Mouse (Mus musculus): ENCODE results near the gene Ube2i. TPM values are rescaled to one million over a fixed set of nuclear protein-coding genes. Genes with fewer than 3 reads are reported as not detected.

The Ube2i gene
- 100 to 1,000 TPM; 421 to 426 TPM for total RNA-seq (2023)

DNA sequence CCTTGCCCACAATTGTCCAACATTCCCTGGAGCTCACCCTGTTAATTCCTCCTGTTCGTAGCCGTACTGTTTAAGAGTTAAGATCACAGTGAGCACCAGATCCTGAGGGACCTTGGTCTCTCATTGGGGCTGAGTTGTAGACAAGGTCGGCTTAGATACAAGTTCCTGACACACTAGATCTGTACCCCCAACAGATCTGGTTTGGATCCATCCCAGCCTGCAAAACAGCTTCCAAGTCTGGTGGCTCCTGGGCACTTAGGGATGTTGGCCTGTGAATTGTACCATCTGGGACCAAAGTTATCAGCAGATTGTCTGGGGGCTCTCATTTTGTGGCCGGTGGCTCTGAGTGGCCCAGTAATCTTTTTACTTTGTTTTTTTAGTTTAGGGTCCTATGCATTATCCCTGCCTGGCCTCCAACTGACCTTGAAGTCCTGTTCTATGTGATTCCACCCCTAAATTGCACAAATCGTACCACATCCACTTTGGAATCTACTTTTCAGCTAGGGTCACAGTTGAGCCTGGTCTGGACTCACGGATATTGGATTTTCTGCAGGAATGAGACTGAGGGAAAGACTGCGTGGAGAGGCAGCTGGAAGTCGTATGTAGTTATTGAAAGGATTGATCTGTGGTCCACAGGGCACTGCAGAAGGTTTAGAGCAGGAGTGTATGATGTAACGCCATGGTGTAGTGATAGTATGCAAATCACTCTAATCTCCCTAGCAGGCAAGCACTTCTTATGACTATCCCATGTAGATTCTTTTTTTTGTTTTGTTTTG is at the start of gene Ube2i:
Ube2i (minus strand) TSS at position 52 of the 776 bp plus-strand sequence.

DNA sequence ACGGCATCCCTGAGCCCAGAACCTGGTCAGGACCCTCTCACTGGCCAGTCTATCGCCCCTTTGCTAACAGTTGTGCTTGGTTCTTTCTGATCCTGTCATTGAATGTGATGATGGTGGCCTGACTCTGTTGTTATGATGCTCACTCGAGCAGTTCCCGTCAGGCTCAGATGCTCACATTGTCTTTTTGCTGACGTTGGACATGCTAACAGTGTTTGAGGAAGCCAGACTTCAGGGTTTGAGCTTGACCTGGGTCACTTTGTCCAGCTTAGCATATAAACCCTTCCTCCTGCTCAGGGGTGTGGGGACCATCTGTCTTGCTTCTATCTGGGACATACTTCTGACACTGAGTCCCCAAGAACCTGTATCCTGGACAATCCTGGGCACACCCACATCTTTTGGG is 43.9 kb upstream of the Ube2i start, which contains the start of gene Prss29:
Prss29 (plus strand) TSS at position 301 of the 400 bp plus-strand sequence.

DNA sequence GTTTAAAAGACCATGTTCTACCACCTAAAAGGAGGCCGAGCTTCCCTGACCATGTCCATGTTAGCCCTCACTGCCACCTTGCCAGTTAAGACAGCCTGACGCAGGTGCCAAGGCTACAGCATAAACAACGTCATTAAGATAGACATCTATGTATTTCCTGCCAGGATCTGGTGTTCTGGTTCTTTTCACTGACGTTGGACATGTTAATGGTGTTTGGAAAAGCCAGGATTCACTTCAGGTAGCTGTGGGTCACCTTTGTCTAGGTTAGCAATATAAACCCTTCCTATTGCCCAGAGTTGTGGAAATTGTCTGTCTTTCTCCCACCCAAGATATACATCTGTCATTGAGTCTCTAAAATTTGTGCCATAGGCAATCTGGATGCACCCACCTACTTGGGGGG is 33.9 kb upstream of the Ube2i start, which contains the start of gene Prss28:
Prss28 (plus strand) TSS at position 301 of the 400 bp plus-strand sequence.

DNA sequence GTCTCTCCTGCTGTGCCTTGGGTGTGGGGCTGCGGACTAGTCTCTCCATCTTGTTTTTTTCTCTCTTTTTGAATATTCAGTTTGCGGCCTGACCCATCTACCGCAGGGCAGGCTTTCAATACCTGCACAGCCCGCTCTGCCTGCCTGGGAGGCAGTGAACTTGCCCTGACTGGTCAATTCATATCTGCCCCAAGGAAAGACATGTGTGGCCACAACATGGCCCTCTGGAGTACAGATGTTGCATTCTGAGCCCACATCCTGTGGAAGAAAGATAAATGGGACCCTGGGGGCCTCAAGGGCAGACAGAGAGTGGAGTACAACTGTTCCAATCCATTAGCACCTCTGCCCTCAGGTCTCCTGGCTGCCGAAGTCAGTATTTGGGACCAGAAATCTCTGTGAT is 23.7 kb upstream of the Ube2i start, which contains the start of gene Prss34:
Prss34 (plus strand) TSS at position 301 of the 400 bp plus-strand sequence.

DNA sequence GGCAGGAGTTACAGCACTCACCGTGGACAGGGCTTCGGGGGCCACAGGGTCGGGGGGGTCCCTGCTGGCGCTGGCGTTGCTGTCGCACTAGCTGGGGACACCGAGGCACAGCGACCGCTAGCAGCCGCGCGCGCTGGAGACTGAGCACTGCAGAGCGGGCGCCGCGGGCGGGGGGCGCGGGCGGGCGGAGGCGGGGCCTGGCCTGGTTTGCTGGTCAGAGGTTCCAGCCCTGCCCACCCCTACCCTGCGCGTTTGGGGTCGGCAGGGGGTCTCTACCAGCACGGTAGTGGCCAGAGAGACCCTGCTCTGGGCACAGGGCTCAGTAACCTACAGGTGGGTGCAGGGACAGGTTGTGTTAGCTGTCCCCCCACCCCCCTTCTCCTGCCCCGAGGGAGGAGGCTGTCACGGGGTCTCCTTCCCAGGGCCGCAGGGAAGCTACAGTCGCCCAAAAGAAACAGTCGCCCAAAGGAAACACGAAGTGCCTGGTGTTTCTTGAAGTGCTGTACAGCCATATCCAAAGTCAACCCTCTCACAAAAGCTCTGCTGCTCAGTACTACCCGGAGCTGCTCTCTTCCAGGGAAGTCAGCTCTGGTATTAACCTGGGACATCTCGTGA is 18.2 kb downstream of the Ube2i start, which contains the start of gene Baiap3:
Baiap3 (minus strand) TSS at position 225 of the 615 bp plus-strand sequence.

DNA sequence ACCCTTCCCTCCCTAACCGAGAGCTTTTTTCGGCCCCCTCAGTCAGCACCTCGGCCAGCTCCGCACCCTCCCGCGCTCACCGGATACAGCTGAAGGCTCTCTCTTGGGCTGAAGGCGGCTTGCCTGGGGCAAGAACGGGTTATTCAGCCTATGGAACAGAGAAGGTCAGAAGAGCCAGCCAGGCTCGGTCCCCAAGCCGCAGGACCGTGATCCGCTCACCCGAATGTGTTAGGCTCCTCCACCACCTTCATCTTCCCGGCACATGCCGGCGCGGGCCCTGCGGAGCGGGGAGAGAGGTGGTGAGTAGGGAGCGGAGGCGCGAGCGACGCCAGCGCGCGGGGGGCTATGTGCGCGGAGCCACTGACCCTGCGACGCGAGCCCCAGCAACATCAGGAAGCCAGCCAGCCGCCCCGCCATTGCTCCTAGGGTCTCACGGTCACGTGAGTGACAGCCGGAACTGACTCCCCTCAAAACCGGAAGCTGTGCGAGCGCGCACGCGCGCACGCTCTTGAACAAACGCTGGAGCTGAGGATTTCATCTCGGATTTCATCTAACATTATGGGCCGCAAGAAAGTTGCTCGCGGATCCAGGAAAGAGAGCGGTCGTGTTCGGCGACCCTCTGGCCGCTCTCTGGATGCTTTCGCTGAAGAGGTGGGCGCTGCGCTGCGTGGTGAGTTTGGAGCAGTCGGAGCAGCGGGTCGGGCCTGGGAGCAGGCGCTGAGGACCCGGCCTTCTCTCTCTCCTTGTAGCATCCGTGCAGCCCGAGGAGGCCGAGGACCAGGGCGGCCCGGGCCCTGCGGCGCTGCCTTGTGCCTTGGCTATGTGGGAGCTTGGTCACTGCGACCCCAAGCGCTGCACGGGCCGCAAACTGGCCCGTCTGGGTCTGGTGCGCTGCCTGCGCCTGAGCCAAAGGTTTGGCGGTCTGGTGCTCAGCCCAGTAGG is 34.5 kb downstream of the Ube2i start, which contains the start of the genes Gnptg and Tsr3:
Gnptg (minus strand) TSS at position 430 of the 942 bp plus-strand sequence.
Tsr3 (plus strand) TSS at position 476 of the 942 bp plus-strand sequence.

Other genes starting within 250 kb of the Ube2i start
- not detected for gene Tmem204, start 191.0 kb downstream of the Ube2i start, total RNA-seq (2023)
- 10 to 100 TPM; 39.2 to 46.6 TPM for gene Telo2, start 158.7 kb downstream of the Ube2i start, total RNA-seq (2023)
- gene Ptx4, start 153.9 kb downstream of the Ube2i start, total RNA-seq (2023) = not detected
- gene Clcn7, start 141.2 kb downstream of the Ube2i start, total RNA-seq (2023) = 10 to 100 TPM; 44.0 to 44.4 TPM
- under 1 TPM in 1 of 2 experiments, not detected in 1; 0.47 TPM for gene Ccdc154, start 112.2 kb downstream of the Ube2i start, total RNA-seq (2023)
- gene Gm38655, start 99.2 kb downstream of the Ube2i start, total RNA-seq (2023) = not detected
- 10 to 100 TPM; 16.3 to 19.8 TPM for gene BC003965, start 90.1 kb downstream of the Ube2i start, total RNA-seq (2023)
- gene Unkl, start 86.2 kb downstream of the Ube2i start, total RNA-seq (2023) = 10 to 100 TPM; 82.5 to 91.6 TPM
- gene Gnptg, start 34.5 kb downstream of the Ube2i start, total RNA-seq (2023) = 10 to 100 TPM; 45.8 to 46.1 TPM
- gene Tsr3, start 34.5 kb downstream of the Ube2i start, total RNA-seq (2023) = 10 to 100 TPM; 27.9 to 28.7 TPM
- gene Baiap3, start 18.3 kb downstream of the Ube2i start, total RNA-seq (2023) = 10 to 100 TPM; 29.4 TPM
- gene Prss34, start 23.8 kb upstream of the Ube2i start, total RNA-seq (2023) = under 1 TPM in 1 of 2 experiments, not detected in 1; 0.76 TPM
- not detected for gene Prss28, start 34.0 kb upstream of the Ube2i start, total RNA-seq (2023)
- not detected for gene Prss29, start 44.0 kb upstream of the Ube2i start, total RNA-seq (2023)
- 1 to 10 TPM in 1 of 2 experiments, not detected in 1; 1.1 TPM for gene Tpsab1, start 70.9 kb upstream of the Ube2i start, total RNA-seq (2023)
- 1 to 10 TPM in 1 of 2 experiments, not detected in 1; 1.0 TPM for gene Tpsb2, start 91.7 kb upstream of the Ube2i start, total RNA-seq (2023)
- gene Tpsg1, start 94.7 kb upstream of the Ube2i start, total RNA-seq (2023) = not detected
- gene Cacna1h, start 159.2 kb upstream of the Ube2i start, total RNA-seq (2023) = not detected
- gene Tekt4, start 180.0 kb upstream of the Ube2i start, total RNA-seq (2023) = not detected
- not detected for gene Sstr5, start 222.7 kb upstream of the Ube2i start, total RNA-seq (2023)